Mouse (Mus musculus): ENCODE data around the gene Axin2. TPM values are rescaled to one million over a fixed set of nuclear protein-coding genes. Genes with fewer than 3 reads are reported as not detected.

Gene Axin2
- polyA plus RNA-seq, 1 experiment from 2014 or later: 9.2 TPM

DNA sequence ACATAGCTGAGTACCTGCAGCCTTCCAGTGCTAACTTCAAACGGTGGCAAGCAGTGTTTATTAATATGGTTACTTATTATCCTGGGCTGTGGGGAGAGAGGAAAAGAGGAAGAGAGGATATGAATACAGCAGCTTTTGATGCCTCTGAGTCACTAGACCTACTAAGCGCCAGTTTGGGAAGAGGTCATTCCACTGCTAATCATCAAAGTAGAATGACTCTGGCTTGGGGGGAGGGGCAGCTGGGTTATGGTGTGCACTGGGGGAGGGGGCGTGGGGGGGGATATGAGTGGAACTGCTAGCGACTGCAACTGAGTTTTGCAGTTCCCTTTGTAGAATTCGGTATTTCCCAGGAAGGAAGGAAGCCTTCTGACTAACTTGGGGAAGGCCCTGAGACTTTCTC, 4.2 kb downstream of the Axin2 start:
- ATAC-seq (ENCODE audit: low FRiP score, low read depth): no peak
- WGBS: 2% methylated on average over 5 of the region's 5 CpGs
- Histone ChIP-seq H3K36me3 (no peaks in the 10 kb centered on the region), H3K27me3 (no peaks in the 10 kb centered on the region), H3K4me3 (peak overlapping the region; percentile 71), H3K9me3 (no peaks in the 10 kb centered on the region), H3K4me1 (replicated peaks) (peaks cover 80% of the 10 kb centered on the region), H3K9ac (peak overlapping the region; percentile 3; the same call in 1 of the 2 replicates), H3K4me2 (peak overlapping the region; percentile 94), H3K27ac (replicated peaks) (no peak overlapping the region; the same call in 1 of the 2 replicates)

DNA sequence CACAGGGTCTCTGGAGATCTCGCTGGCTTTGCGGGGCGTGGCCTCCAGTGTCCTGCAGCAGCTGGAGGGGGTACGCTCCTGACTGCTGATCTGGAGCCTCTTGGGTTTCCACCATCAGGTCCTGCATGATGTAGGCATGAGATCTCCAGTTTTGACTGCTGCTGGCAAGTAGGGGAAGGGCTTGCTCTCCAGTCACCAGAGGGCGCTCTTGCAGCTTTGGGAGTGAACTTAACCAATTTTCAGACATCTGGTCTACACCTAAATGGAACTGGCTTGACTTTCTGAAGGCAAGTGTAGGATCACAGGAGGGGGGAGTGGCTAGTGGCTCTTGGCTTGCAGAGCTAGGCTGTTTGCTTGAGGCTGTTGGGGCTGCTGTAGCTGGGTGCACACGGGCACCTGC, 5.1 kb downstream of the Axin2 start:
- Histone ChIP-seq H3K9me3 (no peaks in the 10 kb centered on the region), H3K4me1 (replicated peaks) (peaks cover 82% of the 10 kb centered on the region), H3K4me3 (peak overlapping the region; percentile 71), H3K4me2 (peak overlapping the region; percentile 94), H3K36me3 (no peaks in the 10 kb centered on the region), H3K27ac (replicated peaks) (no peak overlapping the region), H3K9ac (0 out of 2 replicates have a peak overlapping the region, but pooled peaks have one; percentile 3), H3K27me3 (no peaks in the 10 kb centered on the region)
- 15% methylated on average over 6 of the region's 6 CpGs for WGBS
- no peak for ATAC-seq (ENCODE audit: low FRiP score, low read depth)

DNA sequence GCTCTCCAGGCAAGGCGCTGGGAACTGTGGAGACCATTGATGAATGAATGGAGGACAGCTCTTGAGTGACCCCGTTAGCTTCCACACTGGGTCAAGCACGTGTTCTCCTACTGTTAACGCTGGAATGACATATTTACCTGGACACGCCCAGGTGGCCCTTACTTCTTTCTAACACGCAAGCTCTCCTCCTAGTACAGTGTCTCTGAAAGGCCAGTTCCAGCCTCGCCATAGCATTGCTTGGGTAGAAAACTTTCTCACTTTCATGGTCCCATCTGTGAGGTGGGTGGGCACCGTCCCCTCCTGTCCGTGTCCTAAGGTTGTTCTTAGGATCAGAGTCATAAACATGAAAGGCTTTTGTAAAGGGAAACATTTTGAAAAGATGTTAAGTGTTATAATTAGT, 5.7 kb downstream of the Axin2 start:
- Histone ChIP-seq H3K4me1 (replicated peaks) (peaks cover 88% of the 10 kb centered on the region), H3K4me3 (peak overlapping the region; percentile 71), H3K36me3 (no peaks in the 10 kb centered on the region), H3K27me3 (no peaks in the 10 kb centered on the region), H3K9ac (no peak overlapping the region), H3K27ac (replicated peaks) (no peak overlapping the region), H3K9me3 (no peaks in the 10 kb centered on the region), H3K4me2 (peak overlapping the region; percentile 94)
- 51% methylated on average over 9 of the region's 9 CpGs for WGBS
- no peak for ATAC-seq (ENCODE audit: low FRiP score, low read depth)

DNA sequence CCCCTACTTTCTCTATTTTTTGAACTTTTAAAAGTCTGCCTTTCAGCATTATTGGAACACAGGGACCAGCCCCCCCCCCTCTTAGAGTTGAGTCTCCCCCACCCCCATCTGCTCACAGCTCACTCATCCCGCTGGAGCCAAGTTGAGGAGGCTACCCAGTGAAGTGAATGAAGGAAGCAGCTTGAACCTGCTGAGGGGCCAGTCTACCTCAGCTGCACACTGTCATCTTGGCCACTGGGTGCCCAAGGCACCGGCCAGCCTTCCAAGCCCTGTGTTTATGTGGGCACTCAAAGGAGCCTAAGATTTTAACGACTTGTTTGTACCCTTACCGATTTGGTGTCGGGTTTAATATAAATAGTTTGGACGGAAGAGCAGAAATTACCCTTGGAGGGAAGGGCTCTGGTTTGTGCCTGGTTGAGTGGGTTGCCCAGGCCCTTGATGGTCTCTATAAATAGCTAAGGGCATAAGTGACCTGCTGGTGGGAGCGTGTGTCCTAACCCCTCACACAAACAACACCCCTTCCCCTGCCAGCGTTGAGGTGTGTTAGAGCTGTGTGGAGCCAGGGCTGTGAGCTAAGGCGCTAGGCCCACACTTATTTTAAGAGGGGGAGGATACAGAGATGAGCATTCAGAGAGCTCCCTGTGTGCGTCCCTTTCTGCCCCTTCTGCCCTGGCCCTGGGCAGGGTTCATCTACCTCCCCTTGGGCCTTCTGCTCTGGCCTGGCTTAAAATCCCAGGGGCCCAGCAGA, 6.4 kb downstream of the Axin2 start:
- WGBS: 44% methylated on average over 10 of the region's 10 CpGs
- peak overlapping the region; percentile 35; the same call in 1 of the 2 replicates for H3K27ac ChIP-seq (replicated peaks)
- H3K4me3 ChIP-seq: peak overlapping the region; percentile 20
- no peaks in the 10 kb centered on the region for H3K9me3 ChIP-seq
- peaks cover 95% of the 10 kb centered on the region for H3K4me1 ChIP-seq (replicated peaks)
- ATAC-seq (ENCODE audit: low FRiP score, low read depth): no peak
- H3K36me3 ChIP-seq: no peaks in the 10 kb centered on the region
- H3K27me3 ChIP-seq: no peaks in the 10 kb centered on the region
- H3K4me2 ChIP-seq: peak overlapping the region; percentile 94
- H3K9ac ChIP-seq: peak overlapping the region; percentile 20

- WGBS: 21% methylated on average over 13 of the region's 13 CpGs
- Histone ChIP-seq H3K9ac (peak overlapping the region; percentile 20), H3K4me3 (peak overlapping the region; percentile 20), H3K27me3 (no peaks in the 10 kb centered on the region), H3K4me2 (peak overlapping the region; percentile 94), H3K4me1 (replicated peaks) (peaks cover 93% of the 10 kb centered on the region), H3K9me3 (no peaks in the 10 kb centered on the region), H3K36me3 (peaks cover 4% of the 10 kb centered on the region; the same call in 1 of the 2 replicates), H3K27ac (replicated peaks) (peak overlapping the region; percentile 35; the same call in 1 of the 2 replicates)
- no peak for ATAC-seq (ENCODE audit: low FRiP score, low read depth)
Measured at GRCm38 (mm10) chr11:108927093-108927444, 6.9 kb downstream of the Axin2 start.

DNA sequence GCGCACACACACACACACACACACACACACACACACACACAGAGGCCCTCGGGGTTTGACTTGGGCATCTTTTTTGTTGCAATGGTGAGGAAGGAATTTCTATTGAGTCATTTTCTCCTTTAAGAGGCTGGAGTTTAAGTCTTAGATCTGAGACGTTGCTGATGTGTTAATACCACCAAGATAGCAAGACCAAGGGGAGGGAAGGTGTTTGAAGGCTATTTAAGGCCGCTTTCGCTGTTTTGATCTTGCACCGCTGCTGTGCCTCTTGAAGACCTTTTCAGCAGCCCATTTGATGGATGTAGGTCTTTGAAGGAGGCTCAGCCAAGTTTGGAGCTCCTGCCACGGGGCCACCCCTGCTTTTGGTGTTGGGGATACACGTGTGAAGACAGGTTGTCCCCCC, 7.9 kb downstream of the Axin2 start:
- 24% methylated on average over 8 of the region's 8 CpGs for WGBS
- peaks cover 83% of the 10 kb centered on the region for H3K4me1 ChIP-seq (replicated peaks)
- H3K9me3 ChIP-seq: no peaks in the 10 kb centered on the region
- ATAC-seq (ENCODE audit: low FRiP score, low read depth): no peak
- peak overlapping the region; percentile 94 for H3K4me2 ChIP-seq
- no peaks in the 10 kb centered on the region for H3K27me3 ChIP-seq
- H3K4me3 ChIP-seq: no peak overlapping the region
- peaks cover 13% of the 10 kb centered on the region for H3K36me3 ChIP-seq
- H3K9ac ChIP-seq: no peak overlapping the region
- H3K27ac ChIP-seq (replicated peaks): no peak overlapping the region

DNA sequence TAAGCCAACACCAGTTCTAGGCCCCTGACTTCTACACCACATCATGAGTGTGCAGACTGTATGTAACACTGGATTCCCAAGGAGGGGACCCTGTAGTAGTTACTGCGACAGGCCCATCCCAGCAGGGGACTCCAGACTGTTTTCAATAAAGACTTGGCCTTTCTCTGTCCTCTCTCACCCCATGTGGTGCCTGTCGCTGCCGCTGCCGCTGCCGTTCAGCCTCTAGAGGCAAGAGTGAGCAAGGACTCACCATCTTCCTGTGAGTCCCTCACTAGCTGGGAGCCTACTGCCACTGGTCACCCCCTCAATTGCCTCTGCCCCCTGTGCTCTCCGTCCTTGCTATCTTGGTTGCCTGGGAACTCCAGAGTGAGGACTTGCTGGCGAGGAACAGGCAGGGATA, 8.6 kb downstream of the Axin2 start:
- H3K4me3 ChIP-seq: no peak overlapping the region
- 17% methylated on average over 7 of the region's 7 CpGs for WGBS
- no peaks in the 10 kb centered on the region for H3K27me3 ChIP-seq
- peak overlapping the region; percentile 94 for H3K4me2 ChIP-seq
- H3K9ac ChIP-seq: no peak overlapping the region
- peaks cover 13% of the 10 kb centered on the region for H3K36me3 ChIP-seq
- peaks cover 82% of the 10 kb centered on the region for H3K4me1 ChIP-seq (replicated peaks)
- H3K9me3 ChIP-seq: no peaks in the 10 kb centered on the region
- ATAC-seq (ENCODE audit: low FRiP score, low read depth): no peak
- H3K27ac ChIP-seq (replicated peaks): peak overlapping the region; percentile 19; the same call in 1 of the 2 replicates

DNA sequence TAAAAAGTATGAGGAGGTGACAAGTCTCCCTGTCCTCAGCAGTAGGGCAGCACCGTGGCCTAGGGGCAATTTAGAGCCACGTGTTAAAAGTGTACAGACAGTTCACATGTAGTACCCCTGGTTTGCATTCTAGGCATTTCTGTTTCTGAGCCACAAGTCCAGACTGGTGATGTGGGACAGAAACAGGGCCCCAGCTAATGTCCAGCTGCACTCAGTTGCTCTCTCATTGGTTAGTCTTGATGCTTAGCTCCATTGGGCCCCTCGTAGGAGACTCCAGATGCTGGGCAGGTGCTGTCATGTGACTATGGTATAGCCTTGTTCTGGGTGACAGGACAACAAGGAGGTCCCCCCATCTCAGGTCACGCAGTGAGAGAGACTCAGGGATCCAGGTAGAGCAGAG, 9.0 kb downstream of the Axin2 start:
- Histone ChIP-seq H3K27ac (replicated peaks) (peak overlapping the region; percentile 19; the same call in 1 of the 2 replicates), H3K4me1 (replicated peaks) (peaks cover 78% of the 10 kb centered on the region), H3K9me3 (no peaks in the 10 kb centered on the region), H3K36me3 (peaks cover 13% of the 10 kb centered on the region), H3K9ac (no peak overlapping the region), H3K4me3 (no peak overlapping the region), H3K27me3 (no peaks in the 10 kb centered on the region), H3K4me2 (peak overlapping the region; percentile 94)
- 33% methylated on average over 4 of the region's 4 CpGs for WGBS
- no peak for ATAC-seq (ENCODE audit: low FRiP score, low read depth)

GRCm38 (mm10) chr11:108929700-108930099, 9.6 kb downstream of the Axin2 start:
- Histone ChIP-seq H3K4me1 (replicated peaks) (peaks cover 78% of the 10 kb centered on the region), H3K4me3 (no peak overlapping the region), H3K9ac (no peak overlapping the region), H3K9me3 (no peaks in the 10 kb centered on the region), H3K27me3 (no peaks in the 10 kb centered on the region), H3K36me3 (peaks cover 13% of the 10 kb centered on the region), H3K27ac (replicated peaks) (0 out of 2 replicates have a peak overlapping the region, but pooled peaks have one; percentile 43), H3K4me2 (peak overlapping the region; percentile 94; the same call in 1 of the 2 replicates)
- 53% methylated on average over 6 of the region's 6 CpGs for WGBS
- ATAC-seq (ENCODE audit: low FRiP score, low read depth): no peak

GRCm38 (mm10) chr11:108930612-108931011, 10.5 kb downstream of the Axin2 start:
- Histone ChIP-seq H3K9me3 (no peaks in the 10 kb centered on the region), H3K4me3 (no peak overlapping the region), H3K27me3 (no peaks in the 10 kb centered on the region), H3K4me1 (replicated peaks) (peaks cover 78% of the 10 kb centered on the region), H3K27ac (replicated peaks) (peak overlapping the region; percentile 1; the same call in 1 of the 2 replicates), H3K36me3 (peaks cover 13% of the 10 kb centered on the region), H3K9ac (0 out of 2 replicates have a peak overlapping the region, but pooled peaks have one; percentile 20), H3K4me2 (peak overlapping the region; percentile 30; the same call in 1 of the 2 replicates)
- WGBS: 19% methylated on average over 3 of the region's 3 CpGs
- no peak for ATAC-seq (ENCODE audit: low FRiP score, low read depth)

GRCm38 (mm10) chr11:108933835-108934234, 13.7 kb downstream of the Axin2 start:
- peaks cover 65% of the 10 kb centered on the region for H3K4me1 ChIP-seq (replicated peaks)
- peaks cover 13% of the 10 kb centered on the region for H3K36me3 ChIP-seq
- no peak for ATAC-seq (ENCODE audit: low FRiP score, low read depth)
- H3K27ac ChIP-seq (replicated peaks): peak overlapping the region; percentile 67; the same call in 1 of the 2 replicates
- H3K27me3 ChIP-seq: no peaks in the 10 kb centered on the region
- H3K9ac ChIP-seq: no peak overlapping the region
- no peaks in the 10 kb centered on the region for H3K9me3 ChIP-seq
- WGBS: 68% methylated on average over 9 of the region's 9 CpGs
- no peak overlapping the region for H3K4me2 ChIP-seq
- H3K4me3 ChIP-seq: no peak overlapping the region

DNA sequence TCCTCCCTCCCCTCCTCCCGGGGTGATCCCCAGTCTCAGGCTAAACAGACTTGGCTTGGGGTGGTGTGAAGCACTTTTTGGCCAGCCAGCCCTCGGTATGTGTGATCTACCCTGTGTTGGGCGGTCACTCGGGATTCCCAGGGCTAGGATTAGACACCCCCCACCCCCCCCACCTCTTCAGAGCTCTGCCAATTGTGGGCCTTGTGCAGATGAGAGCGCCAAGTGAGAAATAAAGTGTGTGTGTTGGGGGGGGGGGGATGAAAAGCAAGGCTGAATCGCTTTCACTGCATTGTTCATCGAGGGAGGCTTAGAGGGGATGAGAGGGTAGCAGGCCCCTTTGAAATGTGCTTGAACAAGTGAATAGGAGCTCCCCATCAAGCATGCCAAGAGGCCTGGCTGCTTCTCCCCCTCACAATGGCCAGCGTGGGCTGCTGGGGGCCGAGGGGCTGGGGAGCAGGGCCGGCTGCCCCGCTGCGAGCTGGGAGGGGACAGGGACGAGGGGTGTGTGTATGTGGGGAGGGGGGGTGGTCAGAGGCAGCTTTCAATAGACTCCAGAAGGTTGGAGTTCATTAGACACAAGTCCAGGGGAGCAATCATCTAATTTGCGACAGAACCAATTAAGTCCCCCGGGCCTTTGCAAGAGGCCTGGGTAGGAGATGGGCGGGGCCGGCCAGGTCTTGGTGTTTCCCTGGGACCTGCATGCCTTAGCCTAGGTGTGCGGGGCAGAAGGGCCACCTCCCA, 15.1 kb downstream of the Axin2 start:
- WGBS: 15% methylated on average over 18 of the region's 18 CpGs
- H3K27ac ChIP-seq (replicated peaks): peak overlapping the region; percentile 67
- no peak overlapping the region for H3K9ac ChIP-seq
- 0 out of 2 replicates have a peak overlapping the region, but pooled peaks have one; percentile 1 for H3K4me2 ChIP-seq
- H3K4me1 ChIP-seq (replicated peaks): peaks cover 58% of the 10 kb centered on the region
- no peak overlapping the region for H3K4me3 ChIP-seq
- H3K36me3 ChIP-seq: peaks cover 17% of the 10 kb centered on the region
- H3K27me3 ChIP-seq: no peaks in the 10 kb centered on the region
- H3K9me3 ChIP-seq: no peaks in the 10 kb centered on the region
- peak; percentile 85 for ATAC-seq (ENCODE audit: low FRiP score, low read depth)
